Mouse (Mus musculus): Measurements from ENCODE around the gene Rasgef1b. TPM values are rescaled to one million over a fixed set of nuclear protein-coding genes. Genes with fewer than 3 reads are reported as not detected.
A peak's percentile ranks its signal among the peaks of the same experiment; 100 is the strongest.

Gene Rasgef1b
- polyA plus RNA-seq, 1 experiment from 2014 or later, result 12.0 TPM

- peak overlapping the region; percentile 61 for H3K27ac ChIP-seq
- no peak overlapping the region for H3K4me3 ChIP-seq (replicated peaks)
- no peaks in the 10 kb centered on the region for H3K36me3 ChIP-seq
- peak; percentile 90 for ATAC-seq (ENCODE audit: insufficient read depth, low FRiP score, low read depth)
- H3K4me2 ChIP-seq, result no peak overlapping the region
- 33% methylated on average over 11 of the region's 11 CpGs for WGBS
- no peaks in the 10 kb centered on the region for H3K27me3 ChIP-seq (replicated peaks)
- H3K4me1 ChIP-seq, result no peaks in the 10 kb centered on the region
- no peaks in the 10 kb centered on the region for H3K9me3 ChIP-seq
- H3K9ac ChIP-seq, result no peak overlapping the region
Observed at GRCm38 (mm10) chr5:99632649-99633310, 96.1 kb downstream of the Rasgef1b start.

GRCm38 (mm10) chr5:99630087-99630486 lies 98.8 kb downstream of the Rasgef1b start:
- no peaks in the 10 kb centered on the region for H3K27me3 ChIP-seq (replicated peaks)
- H3K27ac ChIP-seq, result no peak overlapping the region
- WGBS, result 82% methylated on average over 7 of the region's 7 CpGs
- no peaks in the 10 kb centered on the region for H3K36me3 ChIP-seq
- no peak overlapping the region for H3K4me2 ChIP-seq
- no peaks in the 10 kb centered on the region for H3K4me1 ChIP-seq
- no peak overlapping the region for H3K4me3 ChIP-seq (replicated peaks)
- ATAC-seq (ENCODE audit: insufficient read depth, low FRiP score, low read depth), result no peak
- no peak overlapping the region for H3K9ac ChIP-seq
- H3K9me3 ChIP-seq, result no peaks in the 10 kb centered on the region

GRCm38 (mm10) chr5:99625603-99626002 lies 103.3 kb downstream of the Rasgef1b start:
- no peaks in the 10 kb centered on the region for H3K9me3 ChIP-seq
- no peaks in the 10 kb centered on the region for H3K27me3 ChIP-seq (replicated peaks)
- H3K4me3 ChIP-seq (replicated peaks), result no peak overlapping the region
- no peak overlapping the region for H3K4me2 ChIP-seq
- H3K36me3 ChIP-seq, result no peaks in the 10 kb centered on the region
- no peak overlapping the region for H3K27ac ChIP-seq
- H3K9ac ChIP-seq, result no peak overlapping the region
- no peak for ATAC-seq (ENCODE audit: insufficient read depth, low FRiP score, low read depth)
- H3K4me1 ChIP-seq, result no peaks in the 10 kb centered on the region
- WGBS, result 55% methylated on average over 3 of the region's 3 CpGs

GRCm38 (mm10) chr5:99620771-99621170 lies 108.1 kb downstream of the Rasgef1b start:
- no peaks in the 10 kb centered on the region for H3K4me1 ChIP-seq
- H3K9me3 ChIP-seq, result no peaks in the 10 kb centered on the region
- H3K36me3 ChIP-seq, result no peaks in the 10 kb centered on the region
- no peaks in the 10 kb centered on the region; the same call in 1 of the 2 replicates for H3K27me3 ChIP-seq (replicated peaks)
- H3K4me2 ChIP-seq, result no peak overlapping the region
- H3K9ac ChIP-seq, result no peak overlapping the region
- 90% methylated on average over 5 of the region's 5 CpGs for WGBS
- H3K27ac ChIP-seq, result no peak overlapping the region
- no peak overlapping the region for H3K4me3 ChIP-seq (replicated peaks)
- no peak for ATAC-seq (ENCODE audit: insufficient read depth, low FRiP score, low read depth)

GRCm38 (mm10) chr5:99617271-99617800 lies 111.5 kb downstream of the Rasgef1b start:
- no peak overlapping the region for H3K4me2 ChIP-seq
- H3K9me3 ChIP-seq, result no peaks in the 10 kb centered on the region
- peaks cover 3% of the 10 kb centered on the region; the same call in 1 of the 2 replicates for H3K27me3 ChIP-seq (replicated peaks)
- H3K4me3 ChIP-seq (replicated peaks), result no peak overlapping the region
- 25% methylated on average over 5 of the region's 5 CpGs for WGBS
- H3K36me3 ChIP-seq, result no peaks in the 10 kb centered on the region
- H3K27ac ChIP-seq, result no peak overlapping the region
- ATAC-seq (ENCODE audit: insufficient read depth, low FRiP score, low read depth), result no peak
- peaks cover 8% of the 10 kb centered on the region for H3K4me1 ChIP-seq
- H3K9ac ChIP-seq, result no peak overlapping the region

GRCm38 (mm10) chr5:99613321-99614118 lies 115.3 kb downstream of the Rasgef1b start:
- Histone ChIP-seq H3K9ac (no peak overlapping the region), H3K4me3 (replicated peaks) (peak overlapping the region; percentile 3; the same call in 1 of the 2 replicates), H3K36me3 (no peaks in the 10 kb centered on the region), H3K4me1 (peaks cover 8% of the 10 kb centered on the region), H3K27me3 (replicated peaks) (peaks cover 8% of the 10 kb centered on the region; the same call in 1 of the 2 replicates), H3K9me3 (no peaks in the 10 kb centered on the region), H3K4me2 (peak overlapping the region; percentile 43), H3K27ac (no peak overlapping the region)
- ATAC-seq (ENCODE audit: insufficient read depth, low FRiP score, low read depth), result 0 out of 2 replicates have a peak, but pooled peaks have one; percentile 4
- 3% methylated on average over 24 of the region's 24 CpGs for WGBS

- Histone ChIP-seq H3K27ac (no peak overlapping the region), H3K4me3 (replicated peaks) (no peak overlapping the region), H3K27me3 (replicated peaks) (0 out of 2 replicates have a peak, but pooled peaks cover 4% of the 10 kb centered on the region), H3K9ac (no peak overlapping the region), H3K36me3 (no peaks in the 10 kb centered on the region), H3K9me3 (no peaks in the 10 kb centered on the region), H3K4me1 (no peaks in the 10 kb centered on the region), H3K4me2 (no peak overlapping the region)
- ATAC-seq (ENCODE audit: insufficient read depth, low FRiP score, low read depth), result no peak
- 64% methylated on average over 5 of the region's 5 CpGs for WGBS
Observed at GRCm38 (mm10) chr5:99607602-99608001, 121.3 kb downstream of the Rasgef1b start.

GRCm38 (mm10) chr5:99606164-99606858 lies 122.6 kb downstream of the Rasgef1b start:
- 0 out of 2 replicates have a peak, but pooled peaks cover 3% of the 10 kb centered on the region for H3K27me3 ChIP-seq (replicated peaks)
- no peaks in the 10 kb centered on the region for H3K36me3 ChIP-seq
- no peaks in the 10 kb centered on the region for H3K9me3 ChIP-seq
- no peak overlapping the region for H3K4me3 ChIP-seq (replicated peaks)
- H3K9ac ChIP-seq, result no peak overlapping the region
- no peaks in the 10 kb centered on the region for H3K4me1 ChIP-seq
- no peak overlapping the region for H3K27ac ChIP-seq
- no peak for ATAC-seq (ENCODE audit: insufficient read depth, low FRiP score, low read depth)
- no peak overlapping the region for H3K4me2 ChIP-seq
- WGBS, result 85% methylated on average over 15 of the region's 15 CpGs

GRCm38 (mm10) chr5:99602244-99603023 lies 126.4 kb downstream of the Rasgef1b start:
- Histone ChIP-seq H3K27me3 (replicated peaks) (no peaks in the 10 kb centered on the region), H3K36me3 (no peaks in the 10 kb centered on the region), H3K4me1 (no peaks in the 10 kb centered on the region), H3K4me2 (no peak overlapping the region), H3K9me3 (no peaks in the 10 kb centered on the region), H3K4me3 (replicated peaks) (no peak overlapping the region), H3K27ac (no peak overlapping the region), H3K9ac (no peak overlapping the region)
- no peak for ATAC-seq (ENCODE audit: insufficient read depth, low FRiP score, low read depth)
- 55% methylated on average over 10 of the region's 10 CpGs for WGBS

- Histone ChIP-seq H3K27ac (no peak overlapping the region), H3K4me2 (no peak overlapping the region), H3K9ac (no peak overlapping the region), H3K4me3 (replicated peaks) (no peak overlapping the region), H3K9me3 (no peaks in the 10 kb centered on the region), H3K36me3 (no peaks in the 10 kb centered on the region), H3K4me1 (no peaks in the 10 kb centered on the region), H3K27me3 (replicated peaks) (no peaks in the 10 kb centered on the region)
- 61% methylated on average over 11 of the region's 11 CpGs for WGBS
- ATAC-seq (ENCODE audit: insufficient read depth, low FRiP score, low read depth), result no peak
Observed at GRCm38 (mm10) chr5:99599376-99599775, 129.5 kb downstream of the Rasgef1b start.

GRCm38 (mm10) chr5:99598470-99599110 lies 130.3 kb downstream of the Rasgef1b start:
- H3K4me1 ChIP-seq, result no peaks in the 10 kb centered on the region
- H3K27me3 ChIP-seq (replicated peaks), result no peaks in the 10 kb centered on the region
- H3K27ac ChIP-seq, result no peak overlapping the region
- ATAC-seq (ENCODE audit: insufficient read depth, low FRiP score, low read depth), result no peak
- no peak overlapping the region for H3K4me3 ChIP-seq (replicated peaks)
- H3K36me3 ChIP-seq, result no peaks in the 10 kb centered on the region
- 37% methylated on average over 10 of the region's 10 CpGs for WGBS
- H3K9ac ChIP-seq, result no peak overlapping the region
- no peaks in the 10 kb centered on the region for H3K9me3 ChIP-seq
- H3K4me2 ChIP-seq, result peak overlapping the region; percentile 38
